Mouse (Mus musculus) c-Kit-positive CD71-negative TER-119-negative erythroid progenitor cells, embryonic 14.5 days (primary cell): ENCODE results near the gene Pigo.
"Not testable (repeated sequence)": the region's sequence is repeated elsewhere in the genome, so short reads cannot be mapped to it uniquely, and the experiment has no call there.

ENCODE experiments used
- DNase-seq: peaks from one replicate; pipeline ENCODE4 v3.0.0-alpha.2; 2013; ENCODE audit warnings: low read depth

Pigo gene

GRCm38 (mm10) chr4:43001272-43001671 lies 24.3 kb downstream of the Pigo start:
- DNase-seq = no peak

DNA sequence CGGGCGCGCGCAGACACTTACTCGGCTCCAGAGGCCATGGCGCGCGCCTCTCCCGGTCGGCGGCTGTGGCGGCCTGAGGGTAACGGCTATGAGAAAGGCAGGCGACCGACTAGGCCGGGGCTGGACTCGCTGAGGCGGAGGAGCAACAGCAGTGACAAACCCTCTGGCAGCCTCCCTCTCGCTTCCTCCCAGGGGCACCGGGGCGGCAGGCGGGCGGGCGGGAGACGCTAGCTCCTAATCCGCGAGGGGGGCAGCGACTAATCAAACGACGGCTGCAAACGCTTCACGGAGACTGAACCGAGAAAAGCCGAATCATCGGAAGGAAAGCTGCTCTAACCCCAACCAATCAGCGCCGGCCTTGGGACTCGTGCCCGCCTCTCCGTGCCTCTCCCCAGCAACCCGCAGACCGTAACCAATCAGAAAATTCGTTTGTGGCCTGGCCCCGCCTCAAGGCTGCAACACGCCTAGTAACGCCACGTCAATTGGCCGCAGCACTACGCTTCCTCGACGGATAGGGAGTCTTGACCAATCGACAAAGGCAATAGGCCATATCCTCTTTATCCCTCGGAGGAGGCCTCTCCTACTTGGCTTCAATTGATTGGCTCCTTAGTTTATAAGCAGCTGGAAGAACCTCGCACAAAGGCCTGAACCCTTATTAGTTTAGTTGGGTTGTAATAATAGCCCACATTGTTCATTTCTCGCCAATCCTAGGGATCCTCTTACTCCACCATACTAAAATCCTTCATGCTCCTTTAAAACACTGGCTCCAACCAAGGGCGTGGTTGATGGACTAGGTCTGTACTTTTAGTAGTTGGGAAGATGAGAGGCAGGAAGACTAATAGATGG lies 25.3 kb downstream of the Pigo start, which contains the start of gene Vcp:
Gene Vcp, minus strand, starts transcription at position 367 of the 846 bp plus-strand sequence.
- peak; percentile 97 for DNase-seq

GRCm38 (mm10) chr4:42999451-43000140 lies 26.0 kb downstream of the Pigo start:
- DNase-seq = peak; percentile 66

DNA sequence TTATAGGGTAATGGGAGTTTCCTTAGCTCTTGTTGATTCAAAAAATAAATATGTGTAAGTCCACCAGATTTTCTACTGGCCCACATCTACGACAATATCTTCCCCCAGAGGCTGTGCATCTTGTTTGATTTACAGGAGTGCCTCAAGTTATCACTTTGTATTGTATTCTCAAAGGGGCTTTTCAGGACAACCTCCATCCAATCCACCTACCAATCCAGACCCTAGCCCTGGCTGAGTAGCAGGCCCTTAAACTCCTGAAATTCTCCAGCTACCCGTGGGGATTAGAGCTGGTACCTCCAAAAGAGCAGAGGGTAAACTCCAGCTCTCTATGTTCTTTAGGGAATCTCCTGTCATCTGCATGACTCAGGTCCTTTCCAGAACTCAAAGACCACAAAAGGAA lies 27.6 kb downstream of the Pigo start:
- no peak for DNase-seq

GRCm38 (mm10) chr4:42988296-42988695 lies 37.3 kb downstream of the Pigo start:
- DNase-seq = no peak

GRCm38 (mm10) chr4:42980467-42980866 lies 45.2 kb downstream of the Pigo start:
- not testable (repeated sequence) for DNase-seq

- no peak for DNase-seq
Measured at GRCm38 (mm10) chr4:42978062-42978461, 47.6 kb downstream of the Pigo start.

DNA sequence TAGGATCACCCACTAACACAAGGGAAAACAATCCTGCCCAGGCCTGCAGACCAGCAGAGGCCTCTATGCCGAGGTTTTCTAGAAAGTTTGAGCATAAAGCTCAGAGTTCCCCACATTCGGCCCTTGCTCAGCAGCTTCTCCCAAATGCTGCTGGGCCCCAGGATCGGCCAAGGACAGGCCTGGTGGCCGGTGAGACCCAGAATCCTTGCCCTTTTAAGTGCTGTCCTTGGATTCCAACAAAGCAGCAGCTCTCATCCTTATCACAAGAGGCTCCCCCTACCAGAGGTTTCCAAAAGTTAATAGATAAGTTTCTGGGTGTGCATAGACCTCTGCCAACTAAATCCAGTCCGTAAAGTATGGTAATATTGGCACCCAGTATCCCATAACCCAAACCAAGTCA lies 51.8 kb downstream of the Pigo start:
- no peak for DNase-seq

DNA sequence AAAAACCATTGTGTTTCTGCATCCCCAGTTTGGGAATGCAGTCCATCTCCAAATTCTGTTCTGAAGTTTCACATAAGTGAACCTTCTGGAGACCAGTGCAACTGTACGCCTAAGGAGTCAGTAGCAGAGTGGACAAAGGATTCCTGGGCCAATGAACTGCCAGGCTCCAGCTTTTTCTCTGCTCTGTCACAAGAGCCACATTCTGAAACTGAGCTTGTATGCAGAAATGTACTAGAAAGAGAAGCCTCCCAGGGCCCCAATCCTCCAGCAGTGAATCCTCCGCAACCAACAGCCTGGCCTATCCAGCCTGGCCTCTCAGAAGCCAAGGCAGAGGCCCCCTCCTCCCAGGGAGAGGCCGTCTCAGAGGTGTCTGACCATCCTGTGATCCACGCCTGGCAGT lies 52.7 kb downstream of the Pigo start:
- DNase-seq = no peak

- DNase-seq = no peak
Measured at GRCm38 (mm10) chr4:42969304-42969703, 56.3 kb downstream of the Pigo start, which contains the start of gene 1700022I11Rik. 1700022I11Rik (plus strand) TSS chr4:42969604.
